Comparison of ENCODE assay signal across 8 mouse cellular contexts in the genomic region with DNA sequence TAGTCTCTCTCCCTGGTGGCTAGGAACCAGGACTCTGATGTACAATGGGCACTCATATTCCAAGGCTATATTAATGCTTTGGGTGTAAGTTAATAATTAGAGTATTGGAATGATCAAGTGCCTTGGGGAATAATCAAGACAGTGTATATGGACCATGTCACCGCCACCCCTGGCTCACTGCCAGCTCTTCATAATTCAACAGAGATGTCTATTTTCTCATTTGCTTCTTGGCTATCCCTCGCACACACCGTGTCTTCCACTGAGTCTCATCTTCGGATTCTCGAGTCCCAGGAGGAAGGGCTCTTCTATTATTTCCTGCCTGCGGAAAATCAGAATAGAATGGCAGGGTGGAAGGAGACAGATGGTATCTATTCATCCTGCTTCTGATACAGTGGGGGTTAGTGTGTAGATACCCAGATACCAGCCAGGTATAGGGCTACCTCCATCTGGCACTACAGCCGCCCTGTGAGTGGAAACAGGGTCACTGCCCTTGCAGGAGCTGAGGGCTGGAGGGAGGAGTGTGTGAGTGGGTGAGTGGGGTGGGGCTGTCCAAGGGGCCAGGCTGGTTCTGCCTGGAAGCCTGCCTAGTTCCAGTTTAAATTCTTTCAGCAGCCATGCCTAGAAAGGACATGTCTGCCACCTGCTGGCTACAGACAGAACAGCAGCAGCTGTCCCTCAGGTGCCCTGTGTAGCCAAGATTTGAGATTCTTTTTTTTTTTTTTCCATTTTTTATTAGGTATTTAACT. TPM values are rescaled to one million over a fixed set of nuclear protein-coding genes. Genes with fewer than 3 reads are reported as not detected.
DNase-seq lines count a peak whose midpoint lies in the region; ATAC-seq and TF ChIP-seq lines count a peak whose summit lies in the region.

No protein-coding gene starts in this region.

- H3K4me3 ChIP-seq in heart, embryonic 12.5 days: no peak overlapping the region
- H3K4me3 ChIP-seq in kidney, postnatal 0 days (replicated peaks; ENCODE audit: low read depth, low read length): no peak overlapping the region
- no peak overlapping the region for H3K4me3 ChIP-seq in liver, embryonic 11.5 days (ENCODE audit: low read depth, low read length)
- H3K4me3 ChIP-seq in stomach, embryonic 15.5 days (replicated peaks): no peak overlapping the region

- peak; percentile 59; the same call in 1 of the 2 replicates for ATAC-seq in erythroid progenitor cell, adult 5-6 weeks (replicated peaks; ENCODE audit: low FRiP score, poor library complexity, severe bottlenecking)
- ATAC-seq in heart, embryonic 12.5 days (ENCODE audit: insufficient number of reproducible peaks, low FRiP score): peak; percentile 76
- peak; percentile 83 for ATAC-seq in kidney, postnatal 0 days (replicated peaks; ENCODE audit: low FRiP score, low read depth)
- ATAC-seq in liver, embryonic 11.5 days (replicated peaks; ENCODE audit: low FRiP score): no peak
- ATAC-seq in stomach, embryonic 15.5 days (ENCODE audit: insufficient read depth, low FRiP score, low read depth): peak; percentile 75

- no peak overlapping the region for H3K27ac ChIP-seq in heart, embryonic 12.5 days (ENCODE audit: poor library complexity, severe bottlenecking)
- H3K27ac ChIP-seq in kidney, postnatal 0 days: no peak overlapping the region
- no peak overlapping the region for H3K27ac ChIP-seq in liver, embryonic 11.5 days (ENCODE audit: low read depth, low read length)
- H3K27ac ChIP-seq in stomach, embryonic 15.5 days: no peak overlapping the region

- H3K27me3 ChIP-seq in heart, embryonic 12.5 days (replicated peaks): peaks cover 4% of the 10 kb centered on the region; the same call in 1 of the 2 replicates
- no peaks in the 10 kb centered on the region for H3K27me3 ChIP-seq in kidney, postnatal 0 days (ENCODE audit: insufficient read depth, low read length)
- no peaks in the 10 kb centered on the region for H3K27me3 ChIP-seq in liver, embryonic 11.5 days (replicated peaks; ENCODE audit: control insufficient read depth, insufficient read depth, low read length)
- H3K27me3 ChIP-seq in stomach, embryonic 15.5 days (replicated peaks): no peaks in the 10 kb centered on the region

- peak; percentile 49 for DNase-seq in A20 (ENCODE audit: low read depth, low spot score)
- peak; percentile 95 for DNase-seq in brain, adult 2 months (ENCODE audit: low read depth, low spot score)
- DNase-seq in kidney, postnatal 0 days (ENCODE audit: low spot score): peak; percentile 87
- DNase-seq in liver, embryonic 11.5 days (ENCODE audit: low spot score): peak; percentile 50
- peak; percentile 15 to 37 for DNase-seq in natural killer cell, adult 2 months (ENCODE audit: low spot score in 2 of 2)

- peak; percentile 83 for TF ChIP-seq CTCF in kidney, postnatal 0 days (IDR thresholded peaks at IDR 0.05; ENCODE audit: low read depth)

- H3K4me1 ChIP-seq in heart, embryonic 12.5 days (replicated peaks): peaks cover 4% of the 10 kb centered on the region
- H3K4me1 ChIP-seq in kidney, postnatal 0 days (replicated peaks; ENCODE audit: insufficient read depth, low read length): no peaks in the 10 kb centered on the region; the same call in 1 of the 2 replicates
- 0 out of 2 replicates have a peak, but pooled peaks cover 3% of the 10 kb centered on the region for H3K4me1 ChIP-seq in liver, embryonic 11.5 days (replicated peaks; ENCODE audit: control insufficient read depth, insufficient read depth, low read length)
- peaks cover 18% of the 10 kb centered on the region for H3K4me1 ChIP-seq in stomach, embryonic 15.5 days

- no peak overlapping the region for H3K4me2 ChIP-seq in heart, embryonic 12.5 days
- no peak overlapping the region for H3K4me2 ChIP-seq in kidney, postnatal 0 days (ENCODE audit: low read length)
- H3K4me2 ChIP-seq in liver, embryonic 11.5 days: no peak overlapping the region
- peak overlapping the region; percentile 27; the same call in 1 of the 2 replicates for H3K4me2 ChIP-seq in stomach, embryonic 15.5 days

- H3K36me3 ChIP-seq in heart, embryonic 12.5 days: no peaks in the 10 kb centered on the region
- H3K36me3 ChIP-seq in kidney, postnatal 0 days (ENCODE audit: insufficient read depth, low read length): no peaks in the 10 kb centered on the region
- H3K36me3 ChIP-seq in liver, embryonic 11.5 days (ENCODE audit: control insufficient read depth, insufficient read depth, low read length): no peaks in the 10 kb centered on the region
- no peaks in the 10 kb centered on the region for H3K36me3 ChIP-seq in stomach, embryonic 15.5 days

- H3K9ac ChIP-seq in heart, embryonic 12.5 days: no peak overlapping the region
- no peak overlapping the region for H3K9ac ChIP-seq in kidney, postnatal 0 days (ENCODE audit: low read depth, low read length)
- no peak overlapping the region for H3K9ac ChIP-seq in liver, embryonic 11.5 days (ENCODE audit: low read depth, low read length)
- H3K9ac ChIP-seq in stomach, embryonic 15.5 days: no peak overlapping the region

- H3K9me3 ChIP-seq in heart, embryonic 12.5 days (replicated peaks): no peaks in the 10 kb centered on the region
- H3K9me3 ChIP-seq in kidney, postnatal 0 days (replicated peaks; ENCODE audit: low read length): no peaks in the 10 kb centered on the region
- no peaks in the 10 kb centered on the region for H3K9me3 ChIP-seq in liver, embryonic 11.5 days (ENCODE audit: control insufficient read depth, low read length)
- H3K9me3 ChIP-seq in stomach, embryonic 15.5 days: no peaks in the 10 kb centered on the region

- WGBS in heart, embryonic 12.5 days: 67% methylated on average over 7 of the region's 7 CpGs
- WGBS in kidney, postnatal 0 days: 46% methylated on average over 7 of the region's 7 CpGs
- WGBS in liver, embryonic 11.5 days: 66% methylated on average over 7 of the region's 7 CpGs
- WGBS in stomach, embryonic 15.5 days: 55% methylated on average over 7 of the region's 7 CpGs

RNA-seq across cellular contexts. Expression of a gene that starts 7.9 kb away (rescaled TPM):
- total RNA-seq in erythroid progenitor cell, adult 5-6 weeks (2015; ENCODE audit: low replicate concordance): not detected in 2 replicates
- not detected in 2 replicates for total RNA-seq in erythroid progenitor cell, adult 5-6 weeks (2017; ENCODE audit: low replicate concordance)
- 1.1 and 1.9 TPM in 2 replicates for polyA plus RNA-seq in heart, embryonic 12.5 days (2016; fragmentation: Nextera tagmentation; extraction: Ambion mirVana)
- 50.5 and 57.9 TPM in 2 replicates for polyA plus RNA-seq in kidney, postnatal 0 days (2015; fragmentation: Nextera tagmentation; extraction: Ambion mirVana)
- 56.3 and 65.6 TPM in 2 replicates for polyA plus RNA-seq in liver, embryonic 11.5 days (2014; fragmentation: Nextera tagmentation; extraction: Ambion mirVana)
- 36.4 and 52.0 TPM in 2 replicates for polyA plus RNA-seq in stomach, embryonic 15.5 days (2015; fragmentation: Nextera tagmentation; extraction: Ambion mirVana)

Comparison
In these comparisons a context has a peak if more than half of its experiments do, and no peak if none do; other contexts are left out.
1. DNase-seq: peak in every context shown above with its lines; median percentile 95 in brain, adult 2 months; 87 in kidney, postnatal 0 days; 50 in liver, embryonic 11.5 days; 49 in A20; 26 in natural killer cell, adult 2 months.
2. RNA of a gene that starts 7.9 kb away (polyA plus RNA-seq): 56.3 to 65.6 TPM in liver, embryonic 11.5 days, 50.5 to 57.9 TPM in kidney, postnatal 0 days and 36.4 to 52.0 TPM in stomach, embryonic 15.5 days; 1.1 to 1.9 TPM in heart, embryonic 12.5 days; every median in the first group is over 10 times any median in the second.